Mouse (Mus musculus): ENCODE data around the gene Il34.

DNA sequence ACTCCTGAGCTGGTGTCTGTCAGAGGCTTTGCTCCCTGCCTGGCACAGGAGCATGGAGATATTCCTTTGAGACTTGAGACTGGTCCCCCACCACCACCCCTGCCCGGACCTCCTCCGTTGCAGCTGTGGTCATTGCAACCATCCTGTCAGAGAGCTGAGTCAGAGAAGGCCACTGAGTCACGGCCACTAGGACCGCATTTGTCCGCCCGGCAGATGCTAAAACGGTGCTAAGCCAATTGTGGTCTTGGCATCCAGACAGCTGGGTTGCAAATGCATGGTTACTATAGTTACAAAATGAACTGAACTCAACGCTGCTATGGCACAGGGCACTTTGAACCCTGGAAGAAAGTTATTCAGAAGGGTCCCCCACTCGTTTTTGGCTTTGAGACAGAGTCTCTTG lies 12.2 kb downstream of the Il34 start:
- TF ChIP-seq CTCF (IDR thresholded peaks at IDR 0.05; ENCODE audit: control insufficient read depth, insufficient read depth, insufficient read length): no peak
- no peak for TF ChIP-seq USF1 (IDR thresholded peaks at IDR 0.05; ENCODE audit: low read depth)
- peak; percentile 97 for TF ChIP-seq MYOD1 (IDR thresholded peaks at IDR 0.05; ENCODE audit: control insufficient read depth, insufficient read length, low read depth)
- TF ChIP-seq FOSL1 (IDR thresholded peaks at IDR 0.05; ENCODE audit: insufficient read depth, low read length, poor library complexity, severe bottlenecking): peak; percentile 95
